Mouse (Mus musculus): ENCODE results near the gene Susd4. TPM values are rescaled to one million over a fixed set of nuclear protein-coding genes. Genes with fewer than 3 reads are reported as not detected.

Susd4 gene
- polyA plus RNA-seq (2012) = not detected in 2 replicates

GRCm38 (mm10) chr1:182763716-182764461 is at the start of gene Susd4:
Gene Susd4, plus strand, starts transcription at chr1:182763860.
- Histone ChIP-seq H3K9me3 (ENCODE audit: control insufficient read depth, low read length) (peaks cover 2% of the 10 kb centered on the region; the same call in 1 of the 2 replicates), H3K36me3 (ENCODE audit: control insufficient read depth) (no peaks in the 10 kb centered on the region), H3K27me3 (ENCODE audit: control insufficient read depth) (peaks cover 29% of the 10 kb centered on the region), H3K4me1 (ENCODE audit: control insufficient read depth) (peaks cover 3% of the 10 kb centered on the region; the same call in 1 of the 2 replicates), H3K4me3 (replicated peaks) (peak within 1 kb of the TSS; percentile 40)
- TF ChIP-seq TAL1 (IDR thresholded peaks at IDR 0.05; ENCODE audit: low read length) (no peak), GATA1 (IDR thresholded peaks at IDR 0.05; ENCODE audit: low read length) (no peak)

GRCm38 (mm10) chr1:182714236-182714935 is 49.3 kb upstream of the Susd4 start:
- H3K4me1 ChIP-seq (ENCODE audit: control insufficient read depth) = no peaks in the 10 kb centered on the region
- H3K4me3 ChIP-seq (replicated peaks) = no peak overlapping the region
- H3K9me3 ChIP-seq (ENCODE audit: control insufficient read depth, low read length) = 0 out of 2 replicates have a peak, but pooled peaks cover 2% of the 10 kb centered on the region
- no peaks in the 10 kb centered on the region for H3K36me3 ChIP-seq (ENCODE audit: control insufficient read depth)
- no peaks in the 10 kb centered on the region for H3K27me3 ChIP-seq (ENCODE audit: control insufficient read depth)
- TF ChIP-seq TAL1 (IDR thresholded peaks at IDR 0.05; ENCODE audit: low read length) (no peak), GATA1 (IDR thresholded peaks at IDR 0.05; ENCODE audit: low read length) (no peak)

- TF ChIP-seq GATA1 (IDR thresholded peaks at IDR 0.05; ENCODE audit: low read length) (no peak), TAL1 (IDR thresholded peaks at IDR 0.05; ENCODE audit: low read length) (no peak)
- H3K9me3 ChIP-seq (ENCODE audit: control insufficient read depth, low read length) = no peaks in the 10 kb centered on the region
Observed at GRCm38 (mm10) chr1:182727541-182727940, 36.1 kb upstream of the Susd4 start.

DNA sequence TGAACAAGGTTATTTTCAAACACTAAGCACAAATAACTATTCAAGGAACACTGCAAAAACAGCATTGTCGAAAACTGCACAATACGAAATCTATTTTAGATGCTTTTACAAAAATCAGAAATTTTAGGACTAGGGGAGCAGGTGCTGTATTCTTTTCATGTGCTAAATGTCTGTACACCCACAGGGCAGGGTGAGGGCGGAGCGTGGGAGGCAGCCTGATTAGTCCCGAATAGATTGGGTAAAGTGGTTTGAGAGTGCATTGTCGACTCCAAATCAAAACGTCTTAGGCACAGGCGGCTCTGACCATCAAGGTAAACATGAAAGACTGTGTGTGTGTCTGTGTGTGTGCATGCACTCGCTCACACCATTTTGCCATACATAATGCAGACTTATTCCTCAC is 34.7 kb upstream of the Susd4 start:
- no peaks in the 10 kb centered on the region for H3K4me1 ChIP-seq (ENCODE audit: control insufficient read depth)
- H3K4me3 ChIP-seq (replicated peaks) = no peak overlapping the region
- no peaks in the 10 kb centered on the region for H3K9me3 ChIP-seq (ENCODE audit: control insufficient read depth, low read length)
- no peaks in the 10 kb centered on the region for H3K36me3 ChIP-seq (ENCODE audit: control insufficient read depth)
- no peaks in the 10 kb centered on the region for H3K27me3 ChIP-seq (ENCODE audit: control insufficient read depth)
- TF ChIP-seq TAL1 (IDR thresholded peaks at IDR 0.05; ENCODE audit: low read length) = no peak
- no peak for TF ChIP-seq GATA1 (IDR thresholded peaks at IDR 0.05; ENCODE audit: low read length)

More at GRCm38 (mm10) chr1:182727541-182727940, 36.1 kb upstream of the Susd4 start:
- Histone ChIP-seq H3K36me3 (ENCODE audit: control insufficient read depth) (no peaks in the 10 kb centered on the region), H3K4me3 (replicated peaks) (no peak overlapping the region), H3K4me1 (ENCODE audit: control insufficient read depth) (no peaks in the 10 kb centered on the region), H3K27me3 (ENCODE audit: control insufficient read depth) (no peaks in the 10 kb centered on the region)

- Histone ChIP-seq H3K4me3 (replicated peaks) (no peak overlapping the region), H3K36me3 (ENCODE audit: control insufficient read depth) (no peaks in the 10 kb centered on the region), H3K4me1 (ENCODE audit: control insufficient read depth) (no peaks in the 10 kb centered on the region), H3K9me3 (ENCODE audit: control insufficient read depth, low read length) (no peaks in the 10 kb centered on the region), H3K27me3 (ENCODE audit: control insufficient read depth) (no peaks in the 10 kb centered on the region)
- TF ChIP-seq GATA1 (IDR thresholded peaks at IDR 0.05; ENCODE audit: low read length) = no peak
- no peak for TF ChIP-seq TAL1 (IDR thresholded peaks at IDR 0.05; ENCODE audit: low read length)
Observed at GRCm38 (mm10) chr1:182732695-182733094, 31.0 kb upstream of the Susd4 start.

DNA sequence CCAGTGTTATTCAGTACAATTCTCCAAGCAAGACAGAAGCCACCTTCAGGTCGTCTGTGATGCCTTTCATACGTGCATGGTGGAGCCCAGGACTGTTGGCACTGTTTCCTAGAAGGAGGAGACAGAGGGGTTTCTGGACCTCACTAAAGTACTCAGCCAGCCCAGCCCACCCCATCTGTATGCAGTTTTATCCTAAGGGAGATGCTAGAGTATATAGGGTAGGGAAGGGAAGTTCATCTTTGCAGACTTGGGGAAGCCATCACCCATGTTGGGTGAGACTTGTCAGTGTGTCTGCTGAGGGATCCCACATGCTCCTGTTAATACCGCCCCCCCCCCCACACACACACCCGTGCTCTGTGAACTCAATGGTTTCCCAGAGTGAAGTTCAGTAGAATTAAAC is 27.8 kb upstream of the Susd4 start:
- H3K4me1 ChIP-seq (ENCODE audit: control insufficient read depth) = no peaks in the 10 kb centered on the region
- no peaks in the 10 kb centered on the region for H3K9me3 ChIP-seq (ENCODE audit: control insufficient read depth, low read length)
- H3K27me3 ChIP-seq (ENCODE audit: control insufficient read depth) = no peaks in the 10 kb centered on the region
- no peak overlapping the region for H3K4me3 ChIP-seq (replicated peaks)
- no peaks in the 10 kb centered on the region for H3K36me3 ChIP-seq (ENCODE audit: control insufficient read depth)
- no peak for TF ChIP-seq TAL1 (IDR thresholded peaks at IDR 0.05; ENCODE audit: low read length)

- no peak overlapping the region for H3K4me3 ChIP-seq (replicated peaks)
- no peak for TF ChIP-seq TAL1 (IDR thresholded peaks at IDR 0.05; ENCODE audit: low read length)
- TF ChIP-seq GATA1 (IDR thresholded peaks at IDR 0.05; ENCODE audit: low read length) = no peak
- no peaks in the 10 kb centered on the region for H3K27me3 ChIP-seq (ENCODE audit: control insufficient read depth)
- H3K4me1 ChIP-seq (ENCODE audit: control insufficient read depth) = no peaks in the 10 kb centered on the region
- no peaks in the 10 kb centered on the region for H3K36me3 ChIP-seq (ENCODE audit: control insufficient read depth)
- no peaks in the 10 kb centered on the region; the same call in 1 of the 2 replicates for H3K9me3 ChIP-seq (ENCODE audit: control insufficient read depth, low read length)
Observed at GRCm38 (mm10) chr1:182747081-182747480, 16.6 kb upstream of the Susd4 start.

DNA sequence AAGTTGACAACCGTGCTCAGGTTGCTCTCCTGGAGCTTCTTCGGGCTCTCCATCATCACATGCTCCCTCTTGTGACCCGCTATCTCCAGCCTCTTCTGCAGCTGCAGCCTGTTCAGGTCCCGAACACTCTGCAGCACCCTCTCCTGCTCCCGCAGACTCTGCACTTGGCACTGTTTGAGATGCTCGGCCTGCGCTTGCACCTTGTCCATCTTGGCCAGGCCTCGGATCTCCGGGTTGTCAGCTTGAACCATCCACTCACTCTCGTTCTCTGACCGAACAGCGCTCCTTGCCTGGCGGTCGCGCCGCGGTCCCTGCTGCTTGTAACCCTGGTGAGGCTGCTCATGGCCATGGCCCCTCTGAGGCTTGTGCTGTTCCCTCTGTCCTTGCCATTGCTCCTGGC is 15.8 kb upstream of the Susd4 start:
- H3K9me3 ChIP-seq (ENCODE audit: control insufficient read depth, low read length) = no peaks in the 10 kb centered on the region; the same call in 1 of the 2 replicates

GRCm38 (mm10) chr1:182749080-182749479 is 14.6 kb upstream of the Susd4 start, which contains the start of gene Ccdc185:
Gene Ccdc185, minus strand, starts transcription at chr1:182749180.
- H3K4me3 ChIP-seq (replicated peaks) = no peak within 1 kb of the TSS
- TF ChIP-seq GATA1 (IDR thresholded peaks at IDR 0.05; ENCODE audit: low read length) = no peak
- TF ChIP-seq TAL1 (IDR thresholded peaks at IDR 0.05; ENCODE audit: low read length) = no peak
- H3K27me3 ChIP-seq (ENCODE audit: control insufficient read depth) = no peaks in the 10 kb centered on the region
- no peaks in the 10 kb centered on the region; the same call in 1 of the 2 replicates for H3K9me3 ChIP-seq (ENCODE audit: control insufficient read depth, low read length)
- no peaks in the 10 kb centered on the region for H3K4me1 ChIP-seq (ENCODE audit: control insufficient read depth)
- H3K36me3 ChIP-seq (ENCODE audit: control insufficient read depth) = no peaks in the 10 kb centered on the region

More for the DNA sequence above, 15.8 kb upstream of the Susd4 start:
- H3K4me1 ChIP-seq (ENCODE audit: control insufficient read depth) = no peaks in the 10 kb centered on the region
- no peaks in the 10 kb centered on the region for H3K27me3 ChIP-seq (ENCODE audit: control insufficient read depth)
- no peak for TF ChIP-seq GATA1 (IDR thresholded peaks at IDR 0.05; ENCODE audit: low read length)
- no peak for TF ChIP-seq TAL1 (IDR thresholded peaks at IDR 0.05; ENCODE audit: low read length)
- H3K36me3 ChIP-seq (ENCODE audit: control insufficient read depth) = no peaks in the 10 kb centered on the region
- H3K4me3 ChIP-seq (replicated peaks) = no peak overlapping the region

Data from erythroblast, embryonic 14.5 days (primary cell).